Mouse (Mus musculus): ENCODE measurements around the gene Upb1. TPM values are rescaled to one million over a fixed set of nuclear protein-coding genes. Genes with fewer than 3 reads are reported as not detected.

The Upb1 gene
- polyA plus RNA-seq, 1 experiment from 2014 or later, result 84.2 TPM

DNA sequence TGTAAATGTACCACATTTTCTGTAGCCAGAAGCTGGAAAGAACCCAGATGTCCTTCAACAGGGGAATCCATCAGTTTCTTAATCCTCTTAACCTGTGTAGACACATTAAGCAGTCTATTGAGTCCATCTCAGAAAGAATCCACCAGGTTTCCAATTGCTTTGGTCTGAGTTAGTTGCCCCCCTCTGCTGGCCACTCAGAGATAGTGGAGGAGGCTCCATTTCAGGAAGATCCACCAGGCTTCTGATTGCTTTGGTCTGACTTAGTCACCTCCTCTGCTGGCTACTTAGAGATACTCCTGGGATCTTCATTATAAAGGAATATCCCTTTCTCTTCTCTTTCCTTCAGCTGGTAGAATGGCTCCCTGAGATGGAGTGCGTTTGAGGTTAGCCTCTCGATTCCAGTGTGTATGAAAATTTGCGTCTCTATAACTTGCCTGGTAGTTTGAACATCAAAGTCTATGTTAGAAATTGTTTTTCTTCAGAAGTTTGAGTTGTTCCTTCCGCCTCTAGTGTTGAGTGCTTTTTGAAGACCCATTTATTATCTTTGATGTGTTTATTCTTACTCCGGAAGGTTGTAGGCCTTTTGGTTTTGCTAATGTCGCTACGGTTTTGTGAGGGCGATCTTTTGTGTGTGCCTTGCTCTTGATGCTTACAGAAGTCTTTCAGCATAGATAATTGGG is 16.6 kb downstream of the Upb1 start:
- Histone ChIP-seq H3K36me3 (replicated peaks; ENCODE audit: insufficient read depth, low read length) (no peaks in the 10 kb centered on the region), H3K9ac (replicated peaks) (no peak overlapping the region), H3K4me1 (ENCODE audit: insufficient read depth) (no peaks in the 10 kb centered on the region), H3K4me2 (ENCODE audit: low read depth, low read length) (no peak overlapping the region), H3K4me3 (ENCODE audit: low read depth, low read length) (no peak overlapping the region), H3K27ac (ENCODE audit: low read depth) (no peak overlapping the region), H3K27me3 (ENCODE audit: insufficient read depth, low read length) (no peaks in the 10 kb centered on the region), H3K9me3 (ENCODE audit: low read length) (no peaks in the 10 kb centered on the region)
- TF ChIP-seq CTCF (IDR thresholded peaks at IDR 0.05; ENCODE audit: low read depth) (peak; percentile 38), EP300 (IDR thresholded peaks at IDR 0.05; ENCODE audit: low read depth) (no peak)
- 87% methylated on average over 8 of the region's 8 CpGs for WGBS (ENCODE audit: insufficient replicate concordance)
- no peak for DNase-seq
- ATAC-seq, result no peak

DNA sequence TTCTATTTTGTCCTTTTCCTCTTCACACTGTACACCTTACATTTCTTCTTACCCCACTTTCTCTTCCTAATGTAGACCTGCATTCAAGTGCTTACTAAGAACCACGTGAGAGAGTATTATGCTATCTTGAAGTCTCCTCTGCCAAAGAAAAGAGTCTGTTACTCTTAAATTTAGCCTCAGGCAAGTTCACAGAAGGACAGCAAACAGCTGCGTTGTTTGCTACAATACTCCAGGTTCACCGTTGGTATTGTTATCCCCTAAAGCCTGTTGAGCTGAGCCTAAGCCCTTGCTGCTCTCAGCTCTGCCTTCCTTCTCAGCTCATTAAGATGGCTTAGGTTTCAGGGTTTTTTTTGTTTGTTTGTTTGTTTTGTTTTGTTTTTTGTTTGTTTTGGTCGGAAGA is 17.8 kb downstream of the Upb1 start:
- 66% methylated on average over 4 of the region's 4 CpGs for WGBS (ENCODE audit: insufficient replicate concordance)

DNA sequence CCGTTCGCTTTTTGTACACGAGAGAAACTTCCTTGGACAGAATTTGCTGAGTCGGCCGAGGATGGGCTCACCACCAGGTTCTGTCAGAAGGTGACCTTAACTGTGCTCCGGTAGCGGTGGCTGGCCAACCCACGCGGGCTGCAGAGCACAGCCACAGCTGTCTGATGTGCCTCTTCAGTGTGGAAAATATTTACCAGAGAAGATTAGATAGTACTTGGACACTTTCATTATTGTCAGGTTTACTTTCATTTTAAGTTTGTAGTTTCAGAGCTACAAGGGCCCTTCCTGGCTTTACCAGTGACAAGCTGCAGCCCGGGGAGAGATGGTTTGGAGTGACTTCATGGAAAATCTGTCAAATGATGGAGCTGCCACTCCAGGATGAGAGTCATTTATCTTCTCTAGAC is 23.6 kb downstream of the Upb1 start:
- H3K4me3 ChIP-seq (ENCODE audit: low read depth, low read length), result no peak overlapping the region
- H3K27me3 ChIP-seq (ENCODE audit: insufficient read depth, low read length), result no peaks in the 10 kb centered on the region
- 0 out of 2 replicates have a peak overlapping the region, but pooled peaks have one; percentile 13 for H3K4me2 ChIP-seq (ENCODE audit: low read depth, low read length)
- peak overlapping the region; percentile 39; the same call in 1 of the 2 replicates for H3K27ac ChIP-seq (ENCODE audit: low read depth)
- H3K4me1 ChIP-seq (ENCODE audit: insufficient read depth), result peaks cover 3% of the 10 kb centered on the region
- H3K9me3 ChIP-seq (ENCODE audit: low read length), result no peaks in the 10 kb centered on the region
- 0 out of 2 replicates have a peak, but pooled peaks cover 4% of the 10 kb centered on the region for H3K36me3 ChIP-seq (replicated peaks; ENCODE audit: insufficient read depth, low read length)
- WGBS (ENCODE audit: insufficient replicate concordance), result 63% methylated on average over 10 of the region's 10 CpGs
- no peak for TF ChIP-seq CTCF (IDR thresholded peaks at IDR 0.05; ENCODE audit: low read depth)
- ATAC-seq, result no peak
- DNase-seq, result no peak
- no peak overlapping the region for H3K9ac ChIP-seq (replicated peaks)

More for the DNA sequence above, 17.8 kb downstream of the Upb1 start:
- ATAC-seq (no peak), DNase-seq (no peak)
- no peak overlapping the region for H3K4me3 ChIP-seq (ENCODE audit: low read depth, low read length)
- no peak for TF ChIP-seq EP300 (IDR thresholded peaks at IDR 0.05; ENCODE audit: low read depth)
- TF ChIP-seq CTCF (IDR thresholded peaks at IDR 0.05; ENCODE audit: low read depth), result no peak
- H3K4me2 ChIP-seq (ENCODE audit: low read depth, low read length), result no peak overlapping the region
- 0 out of 2 replicates have a peak, but pooled peaks cover 4% of the 10 kb centered on the region for H3K36me3 ChIP-seq (replicated peaks; ENCODE audit: insufficient read depth, low read length)
- no peak overlapping the region for H3K9ac ChIP-seq (replicated peaks)
- H3K27ac ChIP-seq (ENCODE audit: low read depth), result no peak overlapping the region
- no peaks in the 10 kb centered on the region for H3K9me3 ChIP-seq (ENCODE audit: low read length)
- H3K27me3 ChIP-seq (ENCODE audit: insufficient read depth, low read length), result no peaks in the 10 kb centered on the region
- H3K4me1 ChIP-seq (ENCODE audit: insufficient read depth), result no peaks in the 10 kb centered on the region

DNA sequence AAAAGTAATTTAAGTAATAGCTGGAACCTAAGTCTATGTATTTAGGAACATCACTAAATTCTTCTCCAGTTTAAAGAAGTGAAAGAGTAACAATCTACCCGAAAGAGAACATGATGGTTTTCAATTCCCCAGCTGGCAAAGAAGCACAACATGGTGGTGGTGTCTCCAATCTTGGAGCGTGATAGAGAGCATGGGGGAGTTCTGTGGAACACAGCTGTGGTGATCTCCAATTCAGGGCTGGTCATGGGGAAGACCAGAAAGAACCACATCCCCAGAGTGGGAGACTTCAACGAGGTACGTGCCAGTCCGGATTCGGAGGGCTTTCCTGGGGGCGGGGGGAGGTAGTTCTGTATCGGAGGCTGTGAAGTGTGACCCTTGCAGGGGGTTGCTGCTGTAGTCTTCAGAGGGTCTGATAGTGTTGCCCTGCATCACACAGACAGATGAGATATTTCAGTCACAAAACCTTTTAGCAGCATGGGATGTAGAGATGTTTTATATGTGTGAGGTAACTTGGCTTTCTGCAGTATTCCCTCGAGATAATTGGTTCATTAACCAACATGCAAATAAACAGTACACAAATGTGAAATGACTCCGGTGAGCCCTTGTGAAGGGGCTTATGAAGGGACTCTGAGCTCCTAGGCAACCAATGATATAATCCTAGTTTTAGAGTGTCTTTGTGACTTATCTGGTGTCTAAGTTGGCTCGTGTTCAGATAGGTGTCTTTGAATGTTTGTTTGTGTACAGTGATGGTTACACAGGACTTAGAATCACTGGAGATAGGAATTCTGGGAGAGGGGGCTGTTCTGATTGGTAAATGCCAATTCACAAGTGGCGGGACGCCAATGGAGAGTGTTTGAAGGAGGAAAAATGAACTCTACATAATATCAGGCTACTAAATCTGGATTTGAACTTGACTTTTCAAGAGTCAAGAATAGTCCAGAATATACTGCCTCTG is 27.4 kb downstream of the Upb1 start:
- no peak overlapping the region for H3K4me3 ChIP-seq (ENCODE audit: low read depth, low read length)
- peak overlapping the region; percentile 15 for H3K4me2 ChIP-seq (ENCODE audit: low read depth, low read length)
- peaks cover 9% of the 10 kb centered on the region for H3K4me1 ChIP-seq (ENCODE audit: insufficient read depth)
- no peaks in the 10 kb centered on the region for H3K9me3 ChIP-seq (ENCODE audit: low read length)
- no peak for DNase-seq
- ATAC-seq, result peak; percentile 68
- H3K27ac ChIP-seq (ENCODE audit: low read depth), result peak overlapping the region; percentile 86
- no peak overlapping the region for H3K9ac ChIP-seq (replicated peaks)
- TF ChIP-seq CTCF (IDR thresholded peaks at IDR 0.05; ENCODE audit: low read depth), result no peak
- no peak for TF ChIP-seq EP300 (IDR thresholded peaks at IDR 0.05; ENCODE audit: low read depth)
- WGBS (ENCODE audit: insufficient replicate concordance), result 59% methylated on average over 13 of the region's 13 CpGs
- no peaks in the 10 kb centered on the region for H3K36me3 ChIP-seq (replicated peaks; ENCODE audit: insufficient read depth, low read length)
- no peaks in the 10 kb centered on the region for H3K27me3 ChIP-seq (ENCODE audit: insufficient read depth, low read length)

DNA sequence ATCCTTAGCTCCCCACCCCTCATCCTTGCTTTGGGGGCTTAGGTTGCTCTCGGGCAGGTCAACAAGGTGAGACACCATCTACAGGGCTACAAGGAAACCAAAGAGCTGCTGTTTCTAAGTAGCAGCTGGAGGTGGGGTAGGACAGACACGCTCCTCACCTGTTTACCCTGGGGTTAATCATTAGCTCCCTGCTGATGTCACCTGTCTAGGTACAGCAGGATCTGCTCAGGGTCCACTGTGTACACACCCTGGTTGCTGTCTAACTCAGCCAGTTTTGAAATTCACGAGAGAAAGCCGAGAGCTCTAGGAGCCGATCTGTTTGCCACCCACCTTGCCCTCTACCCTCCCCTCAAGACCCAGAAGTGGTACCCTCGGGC is 28.1 kb downstream of the Upb1 start:
- H3K9ac ChIP-seq (replicated peaks), result no peak overlapping the region

DNA sequence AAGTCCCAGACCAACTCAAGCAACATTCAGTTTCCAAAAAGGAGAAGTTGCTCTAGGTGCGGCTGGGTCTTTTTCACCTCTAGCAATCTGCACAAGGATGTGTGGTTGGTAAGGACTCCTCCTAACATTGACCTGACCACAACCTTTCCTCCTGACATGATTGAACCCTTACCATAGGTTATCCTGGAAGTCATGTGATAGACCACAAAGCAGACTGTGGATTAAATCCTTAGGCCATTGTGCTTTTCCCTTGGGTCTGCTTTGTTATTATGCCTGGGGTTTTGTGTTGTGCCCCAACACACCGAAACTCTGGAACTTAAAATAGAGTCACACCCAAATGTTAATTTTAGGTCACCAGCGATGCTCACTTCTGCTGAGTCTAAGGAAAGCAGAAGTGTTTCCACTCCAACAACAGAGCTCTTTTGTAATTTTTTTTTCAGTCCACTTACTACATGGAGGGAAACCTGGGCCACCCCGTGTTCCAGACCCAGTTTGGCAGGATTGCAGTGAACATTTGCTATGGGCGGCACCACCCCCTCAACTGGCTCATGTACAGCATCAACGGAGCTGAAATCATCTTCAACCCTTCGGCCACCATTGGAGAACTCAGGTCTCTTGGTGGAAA is 28.7 kb downstream of the Upb1 start:
- TF ChIP-seq CTCF (IDR thresholded peaks at IDR 0.05; ENCODE audit: low read depth) (no peak), EP300 (IDR thresholded peaks at IDR 0.05; ENCODE audit: low read depth) (no peak)
- H3K9me3 ChIP-seq (ENCODE audit: low read length), result no peaks in the 10 kb centered on the region
- DNase-seq, result no peak
- peak overlapping the region; percentile 86 for H3K27ac ChIP-seq (ENCODE audit: low read depth)
- peak overlapping the region; percentile 38; the same call in 1 of the 2 replicates for H3K4me2 ChIP-seq (ENCODE audit: low read depth, low read length)
- H3K4me1 ChIP-seq (ENCODE audit: insufficient read depth), result peaks cover 9% of the 10 kb centered on the region
- no peak overlapping the region for H3K4me3 ChIP-seq (ENCODE audit: low read depth, low read length)
- H3K36me3 ChIP-seq (replicated peaks; ENCODE audit: insufficient read depth, low read length), result no peaks in the 10 kb centered on the region
- no peak overlapping the region for H3K9ac ChIP-seq (replicated peaks)
- ATAC-seq, result peak; percentile 36
- 41% methylated on average over 7 of the region's 7 CpGs for WGBS (ENCODE audit: insufficient replicate concordance)
- H3K27me3 ChIP-seq (ENCODE audit: insufficient read depth, low read length), result no peaks in the 10 kb centered on the region

More for the DNA sequence above, 28.1 kb downstream of the Upb1 start:
- Histone ChIP-seq H3K9me3 (ENCODE audit: low read length) (no peaks in the 10 kb centered on the region), H3K36me3 (replicated peaks; ENCODE audit: insufficient read depth, low read length) (no peaks in the 10 kb centered on the region), H3K4me1 (ENCODE audit: insufficient read depth) (peaks cover 9% of the 10 kb centered on the region), H3K27me3 (ENCODE audit: insufficient read depth, low read length) (no peaks in the 10 kb centered on the region), H3K4me2 (ENCODE audit: low read depth, low read length) (peak overlapping the region; percentile 38), H3K4me3 (ENCODE audit: low read depth, low read length) (no peak overlapping the region), H3K27ac (ENCODE audit: low read depth) (peak overlapping the region; percentile 86)
- no peak for TF ChIP-seq CTCF (IDR thresholded peaks at IDR 0.05; ENCODE audit: low read depth)
- TF ChIP-seq EP300 (IDR thresholded peaks at IDR 0.05; ENCODE audit: low read depth), result no peak
- peak; percentile 100 for ATAC-seq
- WGBS (ENCODE audit: insufficient replicate concordance), result 67% methylated on average over 6 of the region's 6 CpGs
- peak; percentile 50 for DNase-seq

Measured in liver, postnatal 0 days (tissue).